Mouse (Mus musculus): ENCODE measurements at regions not wholly inside any gene's neighbourhood (a gene's known extent, or its start where the extent isn't known, plus 50 kb on each side); places are given as distances from the start of the nearest gene placed in this dataset.

DNA sequence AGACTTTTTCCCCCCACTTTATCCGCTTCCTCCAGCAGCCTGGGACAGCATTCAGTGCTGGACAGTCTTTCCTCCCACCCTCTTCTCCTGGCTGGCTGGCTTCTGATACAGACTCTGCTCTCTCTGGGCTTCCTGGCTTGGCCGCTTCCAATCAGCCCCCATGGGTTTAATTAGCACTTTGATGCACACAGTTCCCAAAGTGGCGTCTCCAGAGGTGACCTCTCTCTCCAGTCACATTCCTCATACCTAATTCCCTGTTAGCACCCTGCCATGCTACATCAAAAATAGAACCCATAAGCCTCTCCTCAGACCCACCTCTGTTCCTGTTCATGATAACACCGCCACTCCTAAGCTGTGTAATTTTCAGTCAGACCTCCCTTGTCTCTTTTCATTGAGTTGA is 101.9 kb upstream of the Arid2 start:
- no peaks in the 10 kb centered on the region for H3K4me1 ChIP-seq (ENCODE audit: control insufficient read depth, insufficient read depth, low read length)
- no peak overlapping the region for H3K4me3 ChIP-seq (ENCODE audit: insufficient read depth, low read depth, low read length)

DNA sequence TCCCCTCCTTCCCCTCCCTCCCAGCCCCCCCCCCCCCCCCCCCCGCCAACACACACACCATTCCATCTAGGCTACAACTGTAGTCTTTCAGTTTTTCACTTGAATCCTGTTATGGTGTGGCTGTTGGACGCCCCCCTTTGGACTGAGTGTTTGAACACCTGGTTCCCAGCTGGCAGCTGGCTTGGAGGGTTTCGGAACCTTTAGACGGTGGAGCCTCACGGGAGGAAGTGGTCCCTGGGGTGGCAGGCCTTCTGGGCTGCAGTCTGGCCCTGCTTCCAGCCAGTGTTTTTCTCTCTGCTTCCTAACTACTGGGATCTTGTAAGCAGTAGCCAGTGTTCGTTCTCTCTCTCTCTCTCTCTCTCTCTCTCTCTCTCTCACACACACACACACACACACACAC is 101.4 kb upstream of the Arid2 start:
- WGBS = 46% methylated on average over 5 of the region's 6 CpGs
- Histone ChIP-seq H3K27ac (ENCODE audit: insufficient read depth, low read depth, low read length) (no peak overlapping the region), H3K4me3 (ENCODE audit: insufficient read depth, low read depth, low read length) (no peak overlapping the region)

More for the DNA sequence above, 101.9 kb upstream of the Arid2 start:
- no peak overlapping the region for H3K27ac ChIP-seq (ENCODE audit: insufficient read depth, low read depth, low read length)
- WGBS = 35% methylated on average over 4 of the region's 4 CpGs
- TF ChIP-seq CTCF (IDR thresholded peaks at IDR 0.05; ENCODE audit: insufficient read depth, low read depth, low read length) (no peak), POLR2A (IDR thresholded peaks at IDR 0.05; ENCODE audit: insufficient read depth, low read depth, low read length) (no peak)

DNA sequence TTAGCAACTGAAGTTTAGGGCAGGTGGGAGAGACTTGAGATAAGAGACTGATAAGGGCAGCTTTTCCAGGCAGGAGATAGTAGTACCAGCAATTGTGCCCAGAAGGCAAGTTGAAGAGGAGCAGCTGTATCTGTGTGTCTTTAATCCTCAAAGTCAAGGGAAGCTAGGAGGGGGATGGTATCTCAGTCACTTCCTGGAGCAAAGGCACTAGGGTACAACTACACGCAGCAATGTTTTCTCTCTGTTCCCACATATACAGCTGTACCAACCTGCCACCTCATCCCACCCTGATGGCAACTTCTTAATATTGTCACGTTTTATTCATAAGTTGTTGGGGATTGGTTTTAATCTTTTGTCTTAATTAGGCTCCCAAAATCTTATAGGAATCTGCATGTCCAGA is 97.8 kb upstream of the Arid2 start:
- H3K4me3 ChIP-seq (ENCODE audit: insufficient read depth, low read depth, low read length) = no peak overlapping the region
- no peaks in the 10 kb centered on the region for H3K4me1 ChIP-seq (ENCODE audit: control insufficient read depth, insufficient read depth, low read length)
- no peak overlapping the region for H3K27ac ChIP-seq (ENCODE audit: insufficient read depth, low read depth, low read length)
- TF ChIP-seq CTCF (IDR thresholded peaks at IDR 0.05; ENCODE audit: insufficient read depth, low read depth, low read length) (no peak), POLR2A (IDR thresholded peaks at IDR 0.05; ENCODE audit: insufficient read depth, low read depth, low read length) (no peak)
- WGBS = 81% methylated on average over 2 of the region's 2 CpGs

More for the DNA sequence above, 101.4 kb upstream of the Arid2 start:
- no peaks in the 10 kb centered on the region for H3K4me1 ChIP-seq (ENCODE audit: control insufficient read depth, insufficient read depth, low read length)
- TF ChIP-seq CTCF (IDR thresholded peaks at IDR 0.05; ENCODE audit: insufficient read depth, low read depth, low read length) = no peak
- TF ChIP-seq POLR2A (IDR thresholded peaks at IDR 0.05; ENCODE audit: insufficient read depth, low read depth, low read length) = no peak

DNA sequence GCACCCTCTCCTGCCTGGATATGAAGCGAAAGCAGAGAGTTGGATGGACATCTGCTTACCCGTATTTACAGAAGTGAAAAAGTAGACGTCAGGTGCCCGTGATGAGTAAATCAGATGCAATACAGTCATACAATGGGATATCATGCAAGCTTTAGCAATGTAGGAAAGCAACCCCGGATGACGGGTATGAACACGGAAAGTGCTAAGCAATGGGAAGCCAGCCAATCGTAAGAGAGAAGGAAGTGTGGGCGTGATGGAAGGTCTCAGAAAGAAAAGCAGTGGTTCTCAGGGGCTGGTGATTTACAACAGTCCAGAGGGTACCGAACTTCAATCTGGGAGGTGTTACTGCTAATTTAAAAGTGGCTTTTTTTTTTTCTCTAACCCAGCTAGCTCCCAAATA is 89.9 kb upstream of the Arid2 start:
- TF ChIP-seq POLR2A (IDR thresholded peaks at IDR 0.05; ENCODE audit: insufficient read depth, low read depth, low read length) = no peak
- no peak for TF ChIP-seq CTCF (IDR thresholded peaks at IDR 0.05; ENCODE audit: insufficient read depth, low read depth, low read length)
- 62% methylated on average over 10 of the region's 10 CpGs for WGBS
- H3K4me1 ChIP-seq (ENCODE audit: control insufficient read depth, insufficient read depth, low read length) = peaks cover 4% of the 10 kb centered on the region
- H3K27ac ChIP-seq (ENCODE audit: insufficient read depth, low read depth, low read length) = no peak overlapping the region
- H3K4me3 ChIP-seq (ENCODE audit: insufficient read depth, low read depth, low read length) = no peak overlapping the region

GRCm38 (mm10) chr15:96197932-96198331 is 89.4 kb upstream of the Arid2 start:
- H3K4me3 ChIP-seq (ENCODE audit: insufficient read depth, low read depth, low read length) = no peak overlapping the region
- H3K4me1 ChIP-seq (ENCODE audit: control insufficient read depth, insufficient read depth, low read length) = peaks cover 4% of the 10 kb centered on the region
- WGBS = 46% methylated on average over 5 of the region's 5 CpGs
- no peak for TF ChIP-seq CTCF (IDR thresholded peaks at IDR 0.05; ENCODE audit: insufficient read depth, low read depth, low read length)
- no peak overlapping the region for H3K27ac ChIP-seq (ENCODE audit: insufficient read depth, low read depth, low read length)

GRCm38 (mm10) chr15:96201273-96201672 is 86.0 kb upstream of the Arid2 start:
- 40% methylated on average over 3 of the region's 3 CpGs for WGBS

GRCm38 (mm10) chr15:96201701-96202460 is 85.4 kb upstream of the Arid2 start:
- 51% methylated on average over 10 of the region's 10 CpGs for WGBS
- TF ChIP-seq CTCF (IDR thresholded peaks at IDR 0.05; ENCODE audit: insufficient read depth, low read depth, low read length) (no peak), POLR2A (IDR thresholded peaks at IDR 0.05; ENCODE audit: insufficient read depth, low read depth, low read length) (no peak)
- H3K4me3 ChIP-seq (ENCODE audit: insufficient read depth, low read depth, low read length) = no peak overlapping the region

More at GRCm38 (mm10) chr15:96201273-96201672, 86.0 kb upstream of the Arid2 start:
- peak overlapping the region; percentile 50 for H3K27ac ChIP-seq (ENCODE audit: insufficient read depth, low read depth, low read length)
- H3K4me1 ChIP-seq (ENCODE audit: control insufficient read depth, insufficient read depth, low read length) = peaks cover 4% of the 10 kb centered on the region
- H3K4me3 ChIP-seq (ENCODE audit: insufficient read depth, low read depth, low read length) = no peak overlapping the region
- TF ChIP-seq CTCF (IDR thresholded peaks at IDR 0.05; ENCODE audit: insufficient read depth, low read depth, low read length) = no peak
- no peak for TF ChIP-seq POLR2A (IDR thresholded peaks at IDR 0.05; ENCODE audit: insufficient read depth, low read depth, low read length)

GRCm38 (mm10) chr15:96204187-96204586 is 83.1 kb upstream of the Arid2 start:
- no peak overlapping the region for H3K27ac ChIP-seq (ENCODE audit: insufficient read depth, low read depth, low read length)
- H3K4me1 ChIP-seq (ENCODE audit: control insufficient read depth, insufficient read depth, low read length) = peaks cover 4% of the 10 kb centered on the region
- TF ChIP-seq CTCF (IDR thresholded peaks at IDR 0.05; ENCODE audit: insufficient read depth, low read depth, low read length) = no peak
- TF ChIP-seq POLR2A (IDR thresholded peaks at IDR 0.05; ENCODE audit: insufficient read depth, low read depth, low read length) = no peak
- H3K4me3 ChIP-seq (ENCODE audit: insufficient read depth, low read depth, low read length) = no peak overlapping the region
- 96% methylated on average over 5 of the region's 5 CpGs for WGBS

More at GRCm38 (mm10) chr15:96201701-96202460, 85.4 kb upstream of the Arid2 start:
- H3K4me1 ChIP-seq (ENCODE audit: control insufficient read depth, insufficient read depth, low read length) = peaks cover 4% of the 10 kb centered on the region
- peak overlapping the region; percentile 90 for H3K27ac ChIP-seq (ENCODE audit: insufficient read depth, low read depth, low read length)

DNA sequence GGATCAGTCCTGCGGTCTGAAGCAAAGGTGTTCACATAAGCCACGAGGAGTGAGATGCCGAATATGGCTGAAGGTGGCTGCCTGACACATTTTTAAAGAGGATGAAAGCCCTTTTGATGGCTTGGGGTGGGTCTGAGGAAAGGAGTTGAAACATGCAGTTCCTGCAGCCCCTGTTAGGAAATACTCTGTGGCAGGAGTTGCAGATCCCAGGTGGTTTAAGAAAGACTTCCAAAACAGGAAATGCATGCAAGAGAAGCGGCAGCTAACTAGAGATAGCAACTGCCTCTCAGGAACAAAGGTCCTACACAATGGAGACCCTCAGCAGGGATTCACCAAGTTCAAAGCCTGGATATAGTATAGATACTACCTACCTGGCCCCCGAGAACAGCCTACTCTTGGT is 82.7 kb upstream of the Arid2 start:
- 89% methylated on average over 5 of the region's 5 CpGs for WGBS
- Histone ChIP-seq H3K27ac (ENCODE audit: insufficient read depth, low read depth, low read length) (no peak overlapping the region), H3K4me3 (ENCODE audit: insufficient read depth, low read depth, low read length) (no peak overlapping the region), H3K4me1 (ENCODE audit: control insufficient read depth, insufficient read depth, low read length) (peaks cover 4% of the 10 kb centered on the region)
- TF ChIP-seq POLR2A (IDR thresholded peaks at IDR 0.05; ENCODE audit: insufficient read depth, low read depth, low read length) (no peak), CTCF (IDR thresholded peaks at IDR 0.05; ENCODE audit: insufficient read depth, low read depth, low read length) (no peak)

Measured in olfactory bulb, adult 2 months (tissue).